Mouse (Mus musculus) B cell, adult (primary cell): Measurements from ENCODE around the gene Mndal. TPM values are rescaled to one million over a fixed set of nuclear protein-coding genes. Genes with fewer than 3 reads are reported as not detected.

ENCODE experiments used
- total RNA-seq: library from RNA; stranded (reverse); gene quantifications from 4 replicates; pipeline ENCODE4 v1.2.4, GENCODE M21; 2023; ENCODE audit not compliant: inconsistent age

The Mndal gene
- 501 to 587 TPM (median 554 TPM) in 4 replicates for total RNA-seq

GRCm38 (mm10) chr1:173941924-173942779 is at the start of gene Mndal, which contains the start of gene Ifi203:
TSS of gene Mndal (minus strand) at chr1:173942491.
TSS of gene Ifi203 (minus strand) at chr1:173942672.

GRCm38 (mm10) chr1:173982694-173983305 is 40.5 kb upstream of the Mndal start, which contains the start of gene Ifi202b:
TSS of gene Ifi202b (minus strand) at chr1:173982744.

GRCm38 (mm10) chr1:173912548-173913255 is 29.6 kb downstream of the Mndal start, which contains the start of gene Ifi211:
TSS of gene Ifi211 (minus strand) at chr1:173913046.

Other genes with a start within 250 kb of the Mndal start
- 1.6 to 2.9 TPM (median 1.7 TPM) in 4 replicates for gene Ifi207, start 200.7 kb downstream of the Mndal start, total RNA-seq
- 9.5 to 13.4 TPM (median 12.1 TPM) in 4 replicates for gene Ifi204, start 175.5 kb downstream of the Mndal start, total RNA-seq
- gene Ifi211, start 29.4 kb downstream of the Mndal start, total RNA-seq = 0.51 to 0.99 TPM in 2 of 4 replicates, not detected in the others
- 256 to 308 TPM (median 264 TPM) in 4 replicates for gene Ifi203, start 181 bp upstream of the Mndal start, total RNA-seq
- not detected in 4 replicates for gene Ifi202b, start 40.3 kb upstream of the Mndal start, total RNA-seq
- 5.7 to 11.8 TPM (median 6.6 TPM) in 4 replicates for gene Ifi205, start 89.3 kb upstream of the Mndal start, total RNA-seq
- 0.18 to 0.35 TPM (median 0.28 TPM) in 4 replicates for gene Olfr433, start 98.2 kb upstream of the Mndal start, total RNA-seq
- not detected in 4 replicates for gene Olfr432, start 106.7 kb upstream of the Mndal start, total RNA-seq
- gene Olfr430, start 124.1 kb upstream of the Mndal start, total RNA-seq = not detected in 4 replicates
- gene Olfr429, start 141.8 kb upstream of the Mndal start, total RNA-seq = not detected in 4 replicates
- not detected in 4 replicates for gene Olfr427, start 154.4 kb upstream of the Mndal start, total RNA-seq
- gene Olfr231, start 178.7 kb upstream of the Mndal start, total RNA-seq = not detected in 4 replicates
- not detected in 4 replicates for gene Olfr424, start 189.0 kb upstream of the Mndal start, total RNA-seq
- not detected in 4 replicates for gene Olfr420, start 213.1 kb upstream of the Mndal start, total RNA-seq
- 0.16 TPM in 1 of 4 replicates, not detected in the others for gene Spta1, start 230.3 kb upstream of the Mndal start, total RNA-seq